Mouse (Mus musculus) testis, postnatal 10 days (tissue): ENCODE measurements around the gene Rnf182.

Experiments used
- DNase-seq: peaks from one replicate; pipeline ENCODE4 v3.0.0; 2021; ENCODE audit warnings: low spot score

Gene Rnf182

GRCm38 (mm10) chr13:43614667-43615066, 843 bp upstream of the Rnf182 start:
- DNase-seq: no peak

GRCm38 (mm10) chr13:43615194-43615576, 325 bp upstream of the Rnf182 start:
- DNase-seq: no peak

- DNase-seq: no peak
Observed at GRCm38 (mm10) chr13:43616551-43616950, 1.0 kb downstream of the Rnf182 start.

GRCm38 (mm10) chr13:43619550-43620175, 4.2 kb downstream of the Rnf182 start:
- no peak for DNase-seq

- DNase-seq: no peak
Observed at GRCm38 (mm10) chr13:43627922-43628321, 12.4 kb downstream of the Rnf182 start.

- DNase-seq: no peak
Observed at GRCm38 (mm10) chr13:43629785-43630184, 14.3 kb downstream of the Rnf182 start.

GRCm38 (mm10) chr13:43631266-43631665, 15.8 kb downstream of the Rnf182 start:
- DNase-seq: no peak

GRCm38 (mm10) chr13:43633024-43633423, 17.5 kb downstream of the Rnf182 start:
- DNase-seq: no peak

- no peak for DNase-seq
Observed at GRCm38 (mm10) chr13:43637720-43638119, 22.2 kb downstream of the Rnf182 start.

GRCm38 (mm10) chr13:43644991-43645390, 29.5 kb downstream of the Rnf182 start:
- DNase-seq: no peak

- DNase-seq: no peak
Observed at GRCm38 (mm10) chr13:43648556-43648955, 33.0 kb downstream of the Rnf182 start.

- no peak for DNase-seq
Observed at GRCm38 (mm10) chr13:43651277-43651676, 35.8 kb downstream of the Rnf182 start.

- no peak for DNase-seq
Observed at GRCm38 (mm10) chr13:43654091-43654490, 38.6 kb downstream of the Rnf182 start.

- DNase-seq: no peak
Observed at GRCm38 (mm10) chr13:43663225-43663624, 47.7 kb downstream of the Rnf182 start.

GRCm38 (mm10) chr13:43666130-43666529, 50.6 kb downstream of the Rnf182 start:
- DNase-seq: no peak

- DNase-seq: no peak
Observed at GRCm38 (mm10) chr13:43666920-43667319, 51.4 kb downstream of the Rnf182 start.

GRCm38 (mm10) chr13:43677159-43677882, 61.8 kb downstream of the Rnf182 start:
- no peak for DNase-seq

GRCm38 (mm10) chr13:43677883-43678244, 62.4 kb downstream of the Rnf182 start:
- DNase-seq: no peak

- DNase-seq: no peak
Observed at GRCm38 (mm10) chr13:43684499-43684994, 69.0 kb downstream of the Rnf182 start.

GRCm38 (mm10) chr13:43688065-43688464, 72.6 kb downstream of the Rnf182 start:
- DNase-seq: no peak

- DNase-seq: no peak
Observed at GRCm38 (mm10) chr13:43691755-43692154, 76.2 kb downstream of the Rnf182 start.

- DNase-seq: no peak
Observed at GRCm38 (mm10) chr13:43695521-43695920, 80.0 kb downstream of the Rnf182 start.

GRCm38 (mm10) chr13:43696011-43696410, 80.5 kb downstream of the Rnf182 start:
- no peak for DNase-seq

GRCm38 (mm10) chr13:43698506-43698905, 83.0 kb downstream of the Rnf182 start:
- no peak for DNase-seq
